Mouse (Mus musculus): ENCODE measurements around the gene Angptl2.

Angptl2 gene

GRCm38 (mm10) chr2:33230701-33231100 lies 14.8 kb downstream of the Angptl2 start:
- DNase-seq (ENCODE audit: low read depth) = peak; percentile 20

- no peak for DNase-seq (ENCODE audit: low read depth)
Measured at GRCm38 (mm10) chr2:33231788-33232187, 15.9 kb downstream of the Angptl2 start.

GRCm38 (mm10) chr2:33232782-33233570 lies 17.1 kb downstream of the Angptl2 start:
- no peak for DNase-seq (ENCODE audit: low read depth)

- DNase-seq (ENCODE audit: low read depth) = no peak
Measured at GRCm38 (mm10) chr2:33233856-33234255, 18.0 kb downstream of the Angptl2 start.

- DNase-seq (ENCODE audit: low read depth) = no peak
Measured at GRCm38 (mm10) chr2:33234848-33235247, 19.0 kb downstream of the Angptl2 start.

- no peak for DNase-seq (ENCODE audit: low read depth)
Measured at GRCm38 (mm10) chr2:33237581-33237980, 21.7 kb downstream of the Angptl2 start.

- DNase-seq (ENCODE audit: low read depth) = no peak
Measured at GRCm38 (mm10) chr2:33244880-33245279, 29.0 kb downstream of the Angptl2 start.

GRCm38 (mm10) chr2:33245350-33245749 lies 29.5 kb downstream of the Angptl2 start:
- no peak for DNase-seq (ENCODE audit: low read depth)

- no peak for DNase-seq (ENCODE audit: low read depth)
Measured at GRCm38 (mm10) chr2:33246841-33247240, 31.0 kb downstream of the Angptl2 start.

GRCm38 (mm10) chr2:33248549-33248948 lies 32.7 kb downstream of the Angptl2 start:
- DNase-seq (ENCODE audit: low read depth) = no peak

GRCm38 (mm10) chr2:33249922-33250633 lies 34.2 kb downstream of the Angptl2 start:
- no peak for DNase-seq (ENCODE audit: low read depth)

- DNase-seq (ENCODE audit: low read depth) = no peak
Measured at GRCm38 (mm10) chr2:33252751-33253150, 36.9 kb downstream of the Angptl2 start.

- peak; percentile 30 for DNase-seq (ENCODE audit: low read depth)
Measured at GRCm38 (mm10) chr2:33253572-33254190, 37.8 kb downstream of the Angptl2 start.

GRCm38 (mm10) chr2:33254318-33254985 lies 38.6 kb downstream of the Angptl2 start:
- DNase-seq (ENCODE audit: low read depth) = no peak

GRCm38 (mm10) chr2:33256769-33257537 lies 41.1 kb downstream of the Angptl2 start:
- peak; percentile 15 for DNase-seq (ENCODE audit: low read depth)

GRCm38 (mm10) chr2:33260772-33261171 lies 44.9 kb downstream of the Angptl2 start:
- no peak for DNase-seq (ENCODE audit: low read depth)

GRCm38 (mm10) chr2:33261475-33261874 lies 45.6 kb downstream of the Angptl2 start:
- DNase-seq (ENCODE audit: low read depth) = no peak

- DNase-seq (ENCODE audit: low read depth) = no peak
Measured at GRCm38 (mm10) chr2:33265793-33266192, 49.9 kb downstream of the Angptl2 start.

- DNase-seq (ENCODE audit: low read depth) = no peak
Measured at GRCm38 (mm10) chr2:33267075-33267474, 51.2 kb downstream of the Angptl2 start.

- no peak for DNase-seq (ENCODE audit: low read depth)
Measured at GRCm38 (mm10) chr2:33268384-33269131, 52.7 kb downstream of the Angptl2 start.

GRCm38 (mm10) chr2:33269132-33269493 lies 53.2 kb downstream of the Angptl2 start:
- no peak for DNase-seq (ENCODE audit: low read depth)

Data from 416B (cell line).